Mouse (Mus musculus) brain, embryonic 14.5 days (tissue): ENCODE data around the gene Tmem51.

Source experiments
- CTCF ChIP-seq: fragments of 200-500 bp; IDR thresholded peaks from 2 replicates; pipeline ENCODE4 v1.5.1; 2012; ENCODE audit warnings: inconsistent platforms, mild to moderate bottlenecking, moderate library complexity, borderline replicate concordance; ENCODE audit not compliant: insufficient read depth, insufficient read length; ENCODE audit errors: extremely low read depth
- POLR2A ChIP-seq: fragments of 200-500 bp; IDR thresholded peaks from 2 replicates; pipeline ENCODE4 v1.6.1; 2012; ENCODE audit warnings: mild to moderate bottlenecking, inconsistent platforms, borderline replicate concordance; ENCODE audit not compliant: poor library complexity, insufficient read depth, insufficient read length, severe bottlenecking; ENCODE audit errors: extremely low read depth

DNA sequence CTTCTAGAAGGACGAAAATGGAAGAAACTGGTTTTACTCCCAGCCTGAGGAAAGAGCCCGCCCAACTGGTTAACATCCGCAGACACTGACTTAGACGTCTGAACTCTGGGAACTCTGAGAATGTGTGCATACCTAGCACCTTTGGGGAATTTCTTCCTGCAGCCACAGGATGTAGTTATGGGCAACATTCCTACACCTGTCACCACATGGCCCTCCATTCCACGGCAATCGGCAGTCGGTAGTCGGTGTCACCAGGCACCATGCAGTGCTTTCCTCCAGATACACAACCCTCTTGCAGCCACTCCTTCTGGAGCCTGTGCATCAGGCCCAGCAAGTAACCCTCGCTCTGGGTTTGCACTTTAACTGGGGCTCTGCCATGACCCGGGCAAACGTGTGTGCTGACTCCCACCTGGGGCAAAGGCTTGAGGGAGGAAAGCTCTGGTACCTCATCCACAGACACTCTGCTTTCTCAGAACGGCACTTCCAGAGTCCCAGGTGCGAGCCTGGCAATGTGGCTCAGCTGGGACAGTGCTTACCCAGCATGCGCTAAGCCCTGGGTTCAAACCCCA, 38.4 kb downstream of the Tmem51 start:
- TF ChIP-seq CTCF (no peak), POLR2A (no peak)
